Mouse (Mus musculus): ENCODE measurements at regions not wholly inside any gene's neighbourhood (a gene's known extent, or its start where the extent isn't known, plus 50 kb on each side); places are given as distances from the start of the nearest gene placed in this dataset.

GRCm38 (mm10) chr10:118550201-118550600, 109.4 kb downstream of the Ifng start:
- Histone ChIP-seq H3K9me3 (ENCODE audit: low read length) (no peaks in the 10 kb centered on the region), H3K4me3 (ENCODE audit: low read depth, low read length) (no peak overlapping the region), H3K9ac (replicated peaks) (no peak overlapping the region), H3K36me3 (replicated peaks; ENCODE audit: insufficient read depth, low read length) (no peaks in the 10 kb centered on the region), H3K4me1 (ENCODE audit: insufficient read depth) (no peaks in the 10 kb centered on the region), H3K27me3 (ENCODE audit: insufficient read depth, low read length) (no peaks in the 10 kb centered on the region), H3K4me2 (ENCODE audit: low read depth, low read length) (no peak overlapping the region), H3K27ac (ENCODE audit: low read depth) (no peak overlapping the region)
- DNase-seq (no peak), ATAC-seq (no peak)
- TF ChIP-seq CTCF (IDR thresholded peaks at IDR 0.05; ENCODE audit: low read depth) (no peak), EP300 (IDR thresholded peaks at IDR 0.05; ENCODE audit: low read depth) (no peak)
- 73% methylated on average over 4 of the region's 4 CpGs for WGBS (ENCODE audit: insufficient replicate concordance)

GRCm38 (mm10) chr10:118558848-118559247, 118.0 kb downstream of the Ifng start:
- no peak for ATAC-seq

GRCm38 (mm10) chr10:118564041-118564440, 123.2 kb downstream of the Ifng start:
- TF ChIP-seq EP300 (IDR thresholded peaks at IDR 0.05; ENCODE audit: low read depth) (no peak), CTCF (IDR thresholded peaks at IDR 0.05; ENCODE audit: low read depth) (no peak)
- WGBS (ENCODE audit: insufficient replicate concordance): 79% methylated on average over 8 of the region's 8 CpGs
- Histone ChIP-seq H3K9ac (replicated peaks) (no peak overlapping the region), H3K4me1 (ENCODE audit: insufficient read depth) (no peaks in the 10 kb centered on the region), H3K27ac (ENCODE audit: low read depth) (no peak overlapping the region), H3K4me2 (ENCODE audit: low read depth, low read length) (no peak overlapping the region), H3K4me3 (ENCODE audit: low read depth, low read length) (no peak overlapping the region), H3K36me3 (replicated peaks; ENCODE audit: insufficient read depth, low read length) (no peaks in the 10 kb centered on the region), H3K27me3 (ENCODE audit: insufficient read depth, low read length) (no peaks in the 10 kb centered on the region), H3K9me3 (ENCODE audit: low read length) (no peaks in the 10 kb centered on the region)
- DNase-seq: no peak
- no peak for ATAC-seq

More at GRCm38 (mm10) chr10:118558848-118559247, 118.0 kb downstream of the Ifng start:
- H3K4me3 ChIP-seq (ENCODE audit: low read depth, low read length): no peak overlapping the region
- H3K9me3 ChIP-seq (ENCODE audit: low read length): no peaks in the 10 kb centered on the region
- H3K4me1 ChIP-seq (ENCODE audit: insufficient read depth): no peaks in the 10 kb centered on the region
- TF ChIP-seq CTCF (IDR thresholded peaks at IDR 0.05; ENCODE audit: low read depth) (no peak), EP300 (IDR thresholded peaks at IDR 0.05; ENCODE audit: low read depth) (no peak)
- no peaks in the 10 kb centered on the region for H3K36me3 ChIP-seq (replicated peaks; ENCODE audit: insufficient read depth, low read length)
- no peak for DNase-seq
- no peaks in the 10 kb centered on the region for H3K27me3 ChIP-seq (ENCODE audit: insufficient read depth, low read length)
- no peak overlapping the region for H3K27ac ChIP-seq (ENCODE audit: low read depth)
- WGBS (ENCODE audit: insufficient replicate concordance): 57% methylated on average over 6 of the region's 6 CpGs
- H3K4me2 ChIP-seq (ENCODE audit: low read depth, low read length): no peak overlapping the region
- no peak overlapping the region for H3K9ac ChIP-seq (replicated peaks)

- Histone ChIP-seq H3K4me3 (ENCODE audit: low read depth, low read length) (no peak overlapping the region), H3K4me2 (ENCODE audit: low read depth, low read length) (no peak overlapping the region), H3K4me1 (ENCODE audit: insufficient read depth) (no peaks in the 10 kb centered on the region), H3K9ac (replicated peaks) (no peak overlapping the region), H3K27me3 (ENCODE audit: insufficient read depth, low read length) (no peaks in the 10 kb centered on the region), H3K36me3 (replicated peaks; ENCODE audit: insufficient read depth, low read length) (no peaks in the 10 kb centered on the region), H3K9me3 (ENCODE audit: low read length) (no peaks in the 10 kb centered on the region), H3K27ac (ENCODE audit: low read depth) (no peak overlapping the region)
- DNase-seq (no peak), ATAC-seq (no peak)
- 67% methylated on average over 16 of the region's 16 CpGs for WGBS (ENCODE audit: insufficient replicate concordance)
- no peak for TF ChIP-seq EP300 (IDR thresholded peaks at IDR 0.05; ENCODE audit: low read depth)
- TF ChIP-seq CTCF (IDR thresholded peaks at IDR 0.05; ENCODE audit: low read depth): no peak
Observed at GRCm38 (mm10) chr10:118564528-118565268, 123.9 kb downstream of the Ifng start.

GRCm38 (mm10) chr10:118568617-118569016, 127.8 kb downstream of the Ifng start:
- Histone ChIP-seq H3K9ac (replicated peaks) (no peak overlapping the region), H3K36me3 (replicated peaks; ENCODE audit: insufficient read depth, low read length) (no peaks in the 10 kb centered on the region), H3K27me3 (ENCODE audit: insufficient read depth, low read length) (no peaks in the 10 kb centered on the region), H3K9me3 (ENCODE audit: low read length) (no peaks in the 10 kb centered on the region), H3K4me1 (ENCODE audit: insufficient read depth) (no peaks in the 10 kb centered on the region), H3K4me2 (ENCODE audit: low read depth, low read length) (no peak overlapping the region), H3K27ac (ENCODE audit: low read depth) (no peak overlapping the region), H3K4me3 (ENCODE audit: low read depth, low read length) (no peak overlapping the region)
- DNase-seq (no peak), ATAC-seq (no peak)
- WGBS (ENCODE audit: insufficient replicate concordance): 86% methylated on average over 10 of the region's 10 CpGs
- TF ChIP-seq CTCF (IDR thresholded peaks at IDR 0.05; ENCODE audit: low read depth): no peak
- no peak for TF ChIP-seq EP300 (IDR thresholded peaks at IDR 0.05; ENCODE audit: low read depth)

- H3K4me3 ChIP-seq (ENCODE audit: low read depth, low read length): no peak overlapping the region
- no peak for TF ChIP-seq EP300 (IDR thresholded peaks at IDR 0.05; ENCODE audit: low read depth)
- no peak for TF ChIP-seq CTCF (IDR thresholded peaks at IDR 0.05; ENCODE audit: low read depth)
- ATAC-seq (no peak), DNase-seq (no peak)
- H3K9ac ChIP-seq (replicated peaks): no peak overlapping the region
- no peaks in the 10 kb centered on the region for H3K4me1 ChIP-seq (ENCODE audit: insufficient read depth)
- no peaks in the 10 kb centered on the region for H3K36me3 ChIP-seq (replicated peaks; ENCODE audit: insufficient read depth, low read length)
- no peak overlapping the region for H3K27ac ChIP-seq (ENCODE audit: low read depth)
- no peaks in the 10 kb centered on the region for H3K9me3 ChIP-seq (ENCODE audit: low read length)
- H3K4me2 ChIP-seq (ENCODE audit: low read depth, low read length): no peak overlapping the region
- H3K27me3 ChIP-seq (ENCODE audit: insufficient read depth, low read length): no peaks in the 10 kb centered on the region
- 44% methylated on average over 8 of the region's 8 CpGs for WGBS (ENCODE audit: insufficient replicate concordance)
Observed at GRCm38 (mm10) chr10:118569424-118569823, 128.6 kb downstream of the Ifng start.
